Mouse (Mus musculus): Measurements from ENCODE around the gene Specc1l. TPM values are rescaled to one million over a fixed set of nuclear protein-coding genes. Genes with fewer than 3 reads are reported as not detected.

Gene Specc1l
- polyA plus RNA-seq, 1 experiment from 2014 or later = 13.0 TPM

DNA sequence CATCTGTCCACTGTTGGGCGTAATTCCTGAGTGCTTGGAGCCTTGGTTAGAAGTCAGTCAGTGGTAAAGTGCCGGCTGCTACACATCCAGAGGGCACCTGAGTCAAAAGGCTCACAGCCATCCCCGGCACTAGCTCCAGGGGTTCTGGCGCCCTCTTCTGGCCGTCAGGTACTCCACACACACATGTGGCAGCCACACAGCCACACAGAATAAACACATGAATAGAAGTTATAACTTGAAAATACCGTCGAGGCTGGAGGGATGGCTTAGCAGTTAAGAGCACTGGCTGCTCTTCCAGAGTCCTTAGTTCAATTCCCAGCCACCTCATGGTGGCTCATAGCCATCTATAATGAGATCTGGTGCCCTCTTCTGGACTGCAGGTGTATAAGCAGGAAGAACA, 20.2 kb upstream of the Specc1l start:
- no peak for ATAC-seq
- Histone ChIP-seq H3K4me3 (ENCODE audit: low read depth, low read length) (no peak overlapping the region), H3K4me2 (replicated peaks; ENCODE audit: low read depth) (no peak overlapping the region), H3K4me1 (replicated peaks; ENCODE audit: control insufficient read depth, insufficient read depth, low read length) (no peaks in the 10 kb centered on the region; the same call in 1 of the 2 replicates), H3K9ac (ENCODE audit: low read depth, low read length) (no peak overlapping the region), H3K9me3 (ENCODE audit: control insufficient read depth) (no peaks in the 10 kb centered on the region), H3K36me3 (ENCODE audit: control insufficient read depth, insufficient read depth) (no peaks in the 10 kb centered on the region), H3K27me3 (replicated peaks; ENCODE audit: control insufficient read depth, insufficient read depth, low read length) (no peaks in the 10 kb centered on the region), H3K27ac (ENCODE audit: low read depth, low read length) (no peak overlapping the region)
- WGBS = 63% methylated on average over 7 of the region's 7 CpGs
- TF ChIP-seq CTCF (IDR thresholded peaks at IDR 0.05; ENCODE audit: low read depth) = peak; percentile 53

DNA sequence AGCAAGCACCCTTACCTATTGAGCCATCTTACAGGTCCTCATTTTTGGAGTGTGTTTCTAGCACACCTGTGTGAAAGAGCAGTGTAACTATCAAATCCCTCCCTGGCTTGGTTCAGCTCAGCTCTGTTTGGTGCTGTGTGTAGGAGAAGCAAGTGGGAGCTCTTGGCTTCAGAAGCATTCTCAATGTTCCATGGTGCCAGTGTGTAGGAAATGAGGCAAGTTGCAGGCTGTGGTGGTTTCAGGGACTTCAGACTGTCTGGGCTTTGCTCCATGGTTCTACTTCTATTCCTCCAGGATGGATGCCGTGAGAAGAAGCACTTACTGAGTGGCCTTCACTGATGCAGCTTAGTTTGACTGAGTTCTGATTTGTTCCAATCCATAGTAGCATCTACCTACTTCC, 14.1 kb upstream of the Specc1l start:
- Histone ChIP-seq H3K9me3 (ENCODE audit: control insufficient read depth) (no peaks in the 10 kb centered on the region), H3K27me3 (replicated peaks; ENCODE audit: control insufficient read depth, insufficient read depth, low read length) (no peaks in the 10 kb centered on the region), H3K4me1 (replicated peaks; ENCODE audit: control insufficient read depth, insufficient read depth, low read length) (no peaks in the 10 kb centered on the region), H3K27ac (ENCODE audit: low read depth, low read length) (no peak overlapping the region), H3K9ac (ENCODE audit: low read depth, low read length) (no peak overlapping the region), H3K4me3 (ENCODE audit: low read depth, low read length) (no peak overlapping the region), H3K4me2 (replicated peaks; ENCODE audit: low read depth) (no peak overlapping the region), H3K36me3 (ENCODE audit: control insufficient read depth, insufficient read depth) (no peaks in the 10 kb centered on the region)
- no peak for TF ChIP-seq CTCF (IDR thresholded peaks at IDR 0.05; ENCODE audit: low read depth)
- 85% methylated on average over 1 of the region's 1 CpGs for WGBS
- ATAC-seq = no peak

DNA sequence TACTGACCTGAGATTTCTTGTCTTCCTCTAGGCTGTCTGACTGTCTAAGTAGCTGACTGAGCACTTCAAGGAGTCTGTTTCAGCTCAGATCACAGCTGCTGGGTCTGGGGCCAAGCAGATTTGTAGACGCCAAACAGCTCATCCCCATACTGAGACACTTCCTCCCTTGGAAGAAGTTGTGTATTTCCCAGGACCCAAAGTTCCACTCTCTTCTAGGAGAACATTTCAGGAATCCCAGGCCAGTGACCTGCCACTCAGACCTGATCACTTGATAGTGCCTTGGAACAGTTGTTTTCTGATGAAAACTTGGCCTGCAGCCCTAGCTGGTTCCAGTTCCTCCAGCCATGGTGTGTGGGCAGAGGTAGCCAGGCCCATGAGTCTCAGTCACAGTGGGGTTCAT, 11.1 kb upstream of the Specc1l start:
- no peak overlapping the region for H3K27ac ChIP-seq (ENCODE audit: low read depth, low read length)
- no peak overlapping the region for H3K4me2 ChIP-seq (replicated peaks; ENCODE audit: low read depth)
- no peaks in the 10 kb centered on the region for H3K4me1 ChIP-seq (replicated peaks; ENCODE audit: control insufficient read depth, insufficient read depth, low read length)
- 69% methylated on average over 1 of the region's 1 CpGs for WGBS
- H3K27me3 ChIP-seq (replicated peaks; ENCODE audit: control insufficient read depth, insufficient read depth, low read length) = no peaks in the 10 kb centered on the region
- no peak for TF ChIP-seq CTCF (IDR thresholded peaks at IDR 0.05; ENCODE audit: low read depth)
- no peak for ATAC-seq
- H3K4me3 ChIP-seq (ENCODE audit: low read depth, low read length) = no peak overlapping the region
- no peaks in the 10 kb centered on the region for H3K9me3 ChIP-seq (ENCODE audit: control insufficient read depth)
- no peaks in the 10 kb centered on the region for H3K36me3 ChIP-seq (ENCODE audit: control insufficient read depth, insufficient read depth)
- H3K9ac ChIP-seq (ENCODE audit: low read depth, low read length) = no peak overlapping the region

DNA sequence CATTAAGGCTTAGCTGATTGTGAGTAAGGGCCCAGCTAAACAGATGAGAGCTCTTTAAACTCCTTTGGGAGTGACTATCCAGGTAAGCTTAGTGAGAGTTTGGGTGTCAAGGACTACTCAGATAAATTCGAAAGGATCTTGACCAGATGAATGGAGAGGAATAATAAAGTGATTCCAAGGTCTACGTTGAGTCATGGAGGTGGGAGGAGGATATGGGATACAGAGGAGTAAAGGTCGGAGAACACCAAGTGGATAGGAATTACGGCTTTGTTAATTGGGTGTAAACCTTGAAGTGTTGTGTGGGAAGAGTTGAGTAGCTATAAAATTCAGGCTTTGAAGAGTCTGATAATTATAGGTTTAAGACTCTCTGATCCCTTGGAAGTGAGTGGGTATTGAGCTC, 5.7 kb upstream of the Specc1l start:
- Histone ChIP-seq H3K9ac (ENCODE audit: low read depth, low read length) (no peak overlapping the region), H3K4me3 (ENCODE audit: low read depth, low read length) (no peak overlapping the region), H3K36me3 (ENCODE audit: control insufficient read depth, insufficient read depth) (no peaks in the 10 kb centered on the region), H3K4me1 (replicated peaks; ENCODE audit: control insufficient read depth, insufficient read depth, low read length) (0 out of 2 replicates have a peak, but pooled peaks cover 3% of the 10 kb centered on the region), H3K9me3 (ENCODE audit: control insufficient read depth) (no peaks in the 10 kb centered on the region), H3K4me2 (replicated peaks; ENCODE audit: low read depth) (no peak overlapping the region), H3K27me3 (replicated peaks; ENCODE audit: control insufficient read depth, insufficient read depth, low read length) (no peaks in the 10 kb centered on the region), H3K27ac (ENCODE audit: low read depth, low read length) (peak overlapping the region; percentile 85)
- peak; percentile 72 for ATAC-seq
- 31% methylated on average over 4 of the region's 4 CpGs for WGBS
- TF ChIP-seq CTCF (IDR thresholded peaks at IDR 0.05; ENCODE audit: low read depth) = no peak

- peaks cover 5% of the 10 kb centered on the region; the same call in 1 of the 2 replicates for H3K4me1 ChIP-seq (replicated peaks; ENCODE audit: control insufficient read depth, insufficient read depth, low read length)
- H3K27ac ChIP-seq (ENCODE audit: low read depth, low read length) = no peak overlapping the region
- H3K4me2 ChIP-seq (replicated peaks; ENCODE audit: low read depth) = peak overlapping the region; percentile 89; the same call in 1 of the 2 replicates
- H3K36me3 ChIP-seq (ENCODE audit: control insufficient read depth, insufficient read depth) = no peaks in the 10 kb centered on the region
- H3K4me3 ChIP-seq (ENCODE audit: low read depth, low read length) = no peak overlapping the region
- no peak overlapping the region for H3K9ac ChIP-seq (ENCODE audit: low read depth, low read length)
- WGBS = 71% methylated on average over 3 of the region's 3 CpGs
- no peaks in the 10 kb centered on the region for H3K9me3 ChIP-seq (ENCODE audit: control insufficient read depth)
- no peak for ATAC-seq
- no peaks in the 10 kb centered on the region for H3K27me3 ChIP-seq (replicated peaks; ENCODE audit: control insufficient read depth, insufficient read depth, low read length)
- no peak for TF ChIP-seq CTCF (IDR thresholded peaks at IDR 0.05; ENCODE audit: low read depth)
These were observed 1.0 kb upstream of the Specc1l start for GRCm38 (mm10) chr10:75210841-75211240.

GRCm38 (mm10) chr10:75212981-75213380, 1.1 kb downstream of the Specc1l start:
- Histone ChIP-seq H3K27me3 (replicated peaks; ENCODE audit: control insufficient read depth, insufficient read depth, low read length) (no peaks in the 10 kb centered on the region), H3K4me1 (replicated peaks; ENCODE audit: control insufficient read depth, insufficient read depth, low read length) (peaks cover 5% of the 10 kb centered on the region; the same call in 1 of the 2 replicates), H3K9ac (ENCODE audit: low read depth, low read length) (peak overlapping the region; percentile 92), H3K4me2 (replicated peaks; ENCODE audit: low read depth) (peak overlapping the region; percentile 89), H3K9me3 (ENCODE audit: control insufficient read depth) (no peaks in the 10 kb centered on the region), H3K27ac (ENCODE audit: low read depth, low read length) (no peak overlapping the region), H3K36me3 (ENCODE audit: control insufficient read depth, insufficient read depth) (no peaks in the 10 kb centered on the region), H3K4me3 (ENCODE audit: low read depth, low read length) (peak overlapping the region; percentile 78)
- TF ChIP-seq CTCF (IDR thresholded peaks at IDR 0.05; ENCODE audit: low read depth) = no peak
- no peak for ATAC-seq
- 27% methylated on average over 7 of the region's 7 CpGs for WGBS

DNA sequence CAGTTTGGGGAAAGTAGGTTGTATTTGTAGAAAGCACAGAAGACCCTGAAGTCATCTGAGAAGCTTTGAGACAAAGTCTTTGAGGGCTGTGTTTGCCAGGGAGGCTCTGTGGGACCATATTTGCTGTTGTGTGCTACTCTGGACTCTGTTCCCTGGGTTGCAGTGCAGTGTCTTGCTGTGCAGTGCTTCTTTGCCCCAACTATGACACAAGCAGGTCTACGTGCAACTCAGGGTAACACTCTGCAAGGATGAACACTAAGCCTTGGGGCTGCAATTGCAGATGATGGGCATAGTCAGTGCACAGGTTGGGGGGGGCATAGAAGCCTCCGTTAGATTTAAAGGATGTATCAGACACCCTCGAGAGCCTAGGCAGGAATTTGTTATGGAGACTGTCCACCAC, 8.8 kb downstream of the Specc1l start:
- no peaks in the 10 kb centered on the region for H3K27me3 ChIP-seq (replicated peaks; ENCODE audit: control insufficient read depth, insufficient read depth, low read length)
- no peak overlapping the region for H3K4me3 ChIP-seq (ENCODE audit: low read depth, low read length)
- peak; percentile 29; the same call in 1 of the 2 replicates for ATAC-seq
- 0 out of 2 replicates have a peak, but pooled peaks cover 3% of the 10 kb centered on the region for H3K36me3 ChIP-seq (ENCODE audit: control insufficient read depth, insufficient read depth)
- H3K4me2 ChIP-seq (replicated peaks; ENCODE audit: low read depth) = no peak overlapping the region
- no peak overlapping the region for H3K27ac ChIP-seq (ENCODE audit: low read depth, low read length)
- no peak for TF ChIP-seq CTCF (IDR thresholded peaks at IDR 0.05; ENCODE audit: low read depth)
- H3K9ac ChIP-seq (ENCODE audit: low read depth, low read length) = no peak overlapping the region
- peaks cover 25% of the 10 kb centered on the region; the same call in 1 of the 2 replicates for H3K4me1 ChIP-seq (replicated peaks; ENCODE audit: control insufficient read depth, insufficient read depth, low read length)
- WGBS = 81% methylated on average over 3 of the region's 3 CpGs
- H3K9me3 ChIP-seq (ENCODE audit: control insufficient read depth) = no peaks in the 10 kb centered on the region
